Mouse (Mus musculus) neutrophil, adult 5-6 weeks (primary cell): ENCODE data around the gene Fga. TPM values are rescaled to one million over a fixed set of nuclear protein-coding genes. Genes with fewer than 3 reads are reported as not detected.

ENCODE experiments used
- ATAC-seq: fragments of 151-379, 151-347 bp; 2 replicates; pipeline ENCODE4 v1.8.0; 2017; ENCODE audit warnings: mild to moderate bottlenecking, moderate TSS enrichment; ENCODE audit not compliant: insufficient number of reproducible peaks, poor library complexity, low FRiP score, severe bottlenecking; ENCODE audit errors: extremely low read depth
- total RNA-seq: library from RNA; stranded (forward); fragments of 200-1000 nt; gene quantifications from 2 replicates; pipeline ENCODE4 v1.2.3, GENCODE M21; 2017

The Fga gene
- total RNA-seq, 1 experiment from 2014 or later: not detected

DNA sequence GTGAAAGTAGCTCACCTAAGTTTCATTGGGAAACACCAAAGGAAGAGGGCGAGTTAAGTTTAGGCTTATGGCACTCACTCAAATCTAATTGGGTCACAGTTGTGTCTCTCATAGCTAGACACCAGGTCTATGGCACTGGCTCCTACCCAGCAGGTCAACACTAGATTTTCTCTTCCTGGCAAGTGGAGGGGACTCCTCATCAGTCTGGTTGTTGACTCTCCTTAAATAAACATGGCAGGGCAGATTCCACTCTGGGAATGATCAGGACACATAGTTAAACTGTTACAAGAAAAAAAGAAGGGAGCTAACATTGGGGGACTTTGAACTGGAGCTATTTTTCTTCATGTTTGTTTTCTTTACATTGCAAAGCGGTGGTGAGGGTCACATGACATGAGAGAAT, 5.5 kb upstream of the Fga start:
- ATAC-seq: no peak

DNA sequence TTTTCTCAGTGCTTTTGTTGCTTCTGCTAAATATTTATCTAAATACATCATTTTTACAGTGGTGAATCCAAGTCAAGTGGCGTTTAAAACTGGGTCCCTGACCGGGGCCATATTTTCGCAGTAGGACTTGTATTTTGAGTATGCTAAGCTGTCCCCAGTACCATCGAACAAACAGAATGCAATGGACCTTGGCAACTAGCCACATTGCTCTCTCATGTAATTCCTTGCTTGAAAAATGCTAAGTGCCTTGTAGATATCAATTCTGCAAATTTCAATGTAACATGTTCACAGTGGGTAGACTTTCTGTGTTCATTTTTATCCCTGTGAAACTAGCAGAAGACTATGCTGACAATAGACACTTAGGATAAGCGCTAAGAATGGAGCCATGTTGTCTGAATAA, 4.7 kb upstream of the Fga start:
- ATAC-seq: no peak

- no peak for ATAC-seq
These were observed 840 bp upstream of the Fga start for GRCm38 (mm10) chr3:83025036-83025435.

DNA sequence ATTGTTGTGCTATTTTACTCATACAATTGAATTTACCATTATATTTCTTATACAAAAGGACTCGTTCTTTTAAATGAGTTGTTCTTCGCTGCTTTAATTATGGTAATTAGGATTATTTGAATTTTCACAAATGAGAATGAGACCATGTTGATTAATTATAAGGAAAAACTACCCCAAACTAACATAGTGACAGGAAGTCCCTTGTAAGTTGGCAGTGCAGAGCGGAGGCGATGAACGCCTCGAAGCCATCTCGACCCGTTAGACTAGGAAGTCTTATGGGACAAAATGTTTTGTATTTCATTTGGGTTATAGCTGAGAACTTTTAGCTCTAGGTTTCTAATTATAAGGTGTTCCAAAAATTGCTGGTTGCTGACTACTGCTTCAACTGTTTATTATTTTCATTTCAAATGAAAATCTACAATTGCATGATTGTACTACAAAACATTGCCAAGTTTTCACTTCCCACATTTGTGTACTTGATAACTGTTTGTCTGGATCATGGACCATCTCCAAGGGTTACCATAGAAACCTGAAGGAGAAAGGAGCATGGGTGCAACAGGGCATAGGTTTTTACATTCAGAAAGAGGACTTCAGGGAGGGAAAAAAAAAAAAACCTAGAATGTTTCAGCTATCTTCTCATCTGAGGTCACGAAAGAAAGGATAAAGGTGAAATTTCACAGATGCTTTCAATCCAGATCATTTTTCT, 1.8 kb downstream of the Fga start:
- ATAC-seq: no peak

DNA sequence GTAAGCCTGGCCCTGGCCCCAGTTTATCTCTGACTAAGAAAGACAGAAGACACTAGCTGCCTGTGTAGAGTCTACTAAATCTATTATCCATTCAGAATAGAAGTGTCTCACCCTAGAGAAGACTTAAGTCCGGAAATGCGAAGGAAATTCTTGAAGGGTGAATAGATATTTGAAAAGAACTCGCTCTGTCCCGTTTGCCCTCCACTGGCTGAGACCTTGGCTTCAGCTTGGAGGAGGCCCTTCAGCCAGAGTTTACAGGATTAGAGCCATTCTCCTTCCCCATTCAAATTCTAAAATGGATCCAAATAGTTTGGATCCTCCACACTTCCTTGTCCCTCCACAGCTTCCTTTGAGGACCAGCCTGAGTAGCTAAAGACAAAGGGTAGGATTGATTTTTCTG, 4.5 kb downstream of the Fga start:
- ATAC-seq: no peak

- no peak for ATAC-seq
These were observed 7.0 kb downstream of the Fga start for GRCm38 (mm10) chr3:83032746-83033308.

- ATAC-seq: no peak
These were observed 7.9 kb downstream of the Fga start for GRCm38 (mm10) chr3:83033801-83034200.

DNA sequence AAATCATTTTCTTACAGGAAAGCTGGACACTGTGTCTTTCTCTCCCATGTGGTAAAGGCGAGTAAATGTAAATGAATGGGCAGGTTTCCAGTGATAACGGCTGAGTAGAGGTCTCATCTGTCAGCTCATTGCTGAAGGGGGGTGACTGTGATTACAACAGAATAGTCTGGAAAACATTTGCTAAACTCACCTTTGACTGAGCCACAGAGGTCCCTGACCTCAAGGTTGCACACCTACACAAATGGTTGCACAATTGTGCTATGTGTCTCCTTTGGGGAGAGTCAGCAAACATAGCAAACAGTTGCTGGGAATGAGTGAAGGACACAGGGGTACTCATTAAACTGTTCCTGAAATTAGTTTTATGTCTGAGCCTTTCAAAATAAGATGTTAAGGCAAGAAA, 13.0 kb downstream of the Fga start:
- ATAC-seq: no peak

GRCm38 (mm10) chr3:83039666-83040065, 13.8 kb downstream of the Fga start:
- no peak for ATAC-seq

GRCm38 (mm10) chr3:83042451-83042850, 16.6 kb downstream of the Fga start:
- ATAC-seq: no peak

GRCm38 (mm10) chr3:83046649-83047048, 20.8 kb downstream of the Fga start:
- ATAC-seq: no peak

DNA sequence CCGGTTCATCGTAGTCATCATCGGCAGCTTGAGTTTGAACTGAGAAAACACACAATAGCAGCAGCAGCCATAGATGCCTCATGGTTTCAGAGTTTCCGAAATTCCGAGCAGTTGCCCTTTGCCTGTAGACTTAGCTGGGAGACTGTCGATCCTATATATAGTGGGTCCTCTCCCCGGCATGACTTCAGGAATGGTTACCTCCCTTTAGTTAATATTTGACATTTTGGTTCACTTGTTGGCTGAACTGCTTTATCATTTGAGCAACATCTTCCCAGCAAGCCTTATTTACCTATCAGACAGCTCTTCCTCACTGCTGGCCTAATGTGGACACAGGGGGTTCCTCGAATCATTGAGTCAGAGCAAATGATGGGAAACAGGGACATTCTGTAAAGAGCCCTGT, 23.8 kb downstream of the Fga start, which contains the start of gene Fgb:
Gene Fgb, minus strand, starts transcription at position 184 of the 400 bp plus-strand sequence.
- no peak for ATAC-seq

GRCm38 (mm10) chr3:83050661-83051060, 24.8 kb downstream of the Fga start:
- ATAC-seq: no peak

DNA sequence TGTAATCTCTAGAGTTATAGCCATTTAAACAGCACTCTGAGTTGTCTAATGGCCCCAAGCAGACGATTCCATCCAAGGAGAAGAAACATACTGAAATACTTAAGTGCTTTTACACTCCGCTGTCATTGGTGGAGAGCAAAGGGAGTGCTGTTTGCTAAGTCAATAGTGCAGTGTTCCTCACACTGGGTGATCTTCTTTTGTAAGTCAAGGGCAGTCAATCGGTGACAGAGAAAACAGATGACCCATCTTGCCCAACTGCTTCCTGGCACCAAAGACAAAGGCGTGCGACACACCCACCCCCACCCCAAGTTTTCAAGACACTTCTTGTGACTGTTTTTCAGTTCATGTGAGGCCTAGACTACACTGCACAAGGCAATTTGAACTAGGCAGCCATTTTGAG, 26.2 kb downstream of the Fga start:
- no peak for ATAC-seq

DNA sequence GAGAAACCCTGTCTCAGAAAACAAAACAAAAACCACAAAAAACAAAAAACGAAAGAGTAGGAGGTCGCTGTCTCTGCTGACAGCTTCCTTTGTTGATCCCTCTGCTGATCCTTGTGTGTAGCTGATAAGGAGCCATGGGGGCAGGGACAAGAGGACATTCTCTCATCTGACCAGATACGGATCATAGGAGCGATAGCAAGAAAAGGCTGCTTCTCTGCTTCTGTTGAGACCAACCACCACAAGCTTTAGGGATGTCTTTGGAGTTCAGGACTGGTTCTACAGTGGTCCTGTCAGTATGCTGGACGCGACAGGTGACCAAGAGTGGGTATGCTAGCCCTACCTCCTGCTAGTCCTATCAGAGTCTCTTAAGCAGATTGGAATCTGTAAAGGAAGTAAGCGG, 27.2 kb downstream of the Fga start:
- ATAC-seq: no peak

DNA sequence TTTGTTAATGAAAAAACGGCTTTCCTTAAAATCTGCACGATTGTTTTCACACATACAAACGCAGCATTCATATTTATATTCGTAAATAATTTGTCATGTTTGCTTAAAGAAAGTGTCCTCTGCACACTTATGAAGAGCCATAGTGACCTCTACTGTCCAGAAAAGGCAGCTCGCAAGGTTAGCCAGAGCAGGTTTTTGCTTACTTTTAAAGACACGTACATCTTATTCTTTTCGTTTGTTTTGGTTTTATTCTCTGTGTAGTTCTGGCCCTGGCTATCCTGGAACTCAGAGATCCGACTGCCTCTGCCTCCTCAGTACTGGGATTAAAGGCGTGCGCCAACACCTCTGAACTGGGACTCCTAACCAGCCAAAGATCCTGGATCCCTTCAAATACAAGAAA, 27.9 kb downstream of the Fga start:
- ATAC-seq: no peak

DNA sequence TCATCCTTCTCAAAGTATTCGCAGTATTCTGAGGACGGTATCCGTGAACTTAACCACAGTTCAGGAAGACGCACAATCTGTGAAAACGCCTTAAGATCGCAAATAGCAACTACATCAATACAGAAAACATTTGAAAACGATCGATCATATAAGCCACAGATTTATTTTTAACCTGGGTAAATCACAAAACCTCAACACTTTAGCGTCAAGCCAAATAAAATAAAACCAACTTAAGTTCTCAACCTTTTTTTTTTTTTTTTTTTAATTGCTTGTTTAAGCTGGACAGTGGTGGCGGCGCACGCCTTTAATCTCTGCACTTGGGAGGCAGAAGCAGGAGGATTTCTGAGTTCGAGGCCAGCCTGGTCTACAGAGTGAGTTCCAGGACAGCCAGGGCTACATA, 28.9 kb downstream of the Fga start:
- ATAC-seq: no peak

DNA sequence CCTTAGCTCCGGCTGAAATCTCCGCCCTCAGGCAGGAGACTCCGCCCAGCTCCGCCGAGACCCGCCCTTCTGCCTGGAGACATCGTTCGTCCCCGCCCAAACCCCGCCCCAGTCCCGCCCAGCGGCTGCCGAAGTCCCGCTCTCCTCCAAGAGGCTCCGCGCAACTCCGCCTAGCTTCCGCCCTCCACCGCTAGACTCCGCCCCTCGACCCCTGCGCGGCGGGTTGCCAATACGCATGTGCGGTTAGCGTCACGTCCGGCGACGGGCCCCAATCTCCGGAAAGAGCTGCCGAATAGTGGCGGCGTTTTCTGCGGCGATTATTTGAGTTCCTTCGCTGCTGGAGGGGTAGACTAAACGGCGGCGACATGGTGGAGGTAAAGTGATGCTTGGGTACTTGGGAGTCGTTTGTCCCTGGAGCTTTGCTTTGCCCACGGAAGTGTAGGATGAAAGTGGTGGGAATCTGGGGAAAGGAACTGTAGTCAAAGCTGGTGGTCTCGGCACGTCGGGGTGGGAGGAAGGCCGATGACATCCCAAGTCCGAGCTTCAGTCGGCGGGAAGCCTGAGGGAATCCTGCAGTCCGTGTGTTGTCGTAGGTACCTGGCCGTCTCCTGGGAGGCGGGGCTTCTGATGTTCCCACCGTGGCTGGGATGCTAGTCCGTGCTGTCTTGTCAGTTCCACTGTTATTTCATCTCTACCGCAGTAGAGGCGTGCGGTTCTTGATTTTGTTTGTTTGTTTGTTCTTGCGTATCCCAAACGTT, 29.6 kb downstream of the Fga start, which contains the start of gene Plrg1:
Gene Plrg1, plus strand, starts transcription at position 242 of the 758 bp plus-strand sequence.
- ATAC-seq: peak; percentile 97

- no peak for ATAC-seq
These were observed 31.2 kb downstream of the Fga start for GRCm38 (mm10) chr3:83057046-83057445.

DNA sequence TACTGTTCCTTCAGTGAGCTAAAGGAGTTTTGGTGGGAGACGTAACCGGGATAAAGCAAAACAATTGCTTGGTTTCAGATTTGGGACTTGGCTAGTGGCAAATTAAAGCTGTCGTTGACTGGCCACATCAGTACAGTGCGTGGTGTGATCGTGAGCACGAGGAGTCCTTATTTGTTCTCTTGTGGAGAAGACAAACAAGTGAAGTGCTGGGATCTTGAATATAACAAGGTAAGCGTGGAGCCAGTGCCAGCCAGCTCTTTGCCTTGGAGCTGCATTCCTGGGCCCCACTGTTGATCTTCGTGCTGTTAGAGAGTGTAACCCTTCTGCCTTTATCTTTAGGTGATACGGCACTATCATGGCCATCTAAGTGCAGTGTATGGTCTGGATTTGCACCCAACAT, 42.0 kb downstream of the Fga start:
- no peak for ATAC-seq
